Mouse (Mus musculus) embryonic facial prominence, embryonic 15.5 days (tissue): ENCODE results near the gene Cfap36. TPM values are rescaled to one million over a fixed set of nuclear protein-coding genes. Genes with fewer than 3 reads are reported as not detected.

Source experiments
- ATAC-seq: fragments of 200-750 bp; cut with Nextera tagmentation; 2 replicates; pipeline ENCODE4 v1.8.0; 2017; ENCODE audit warnings: low read depth, moderate TSS enrichment; ENCODE audit not compliant: insufficient number of reproducible peaks, low FRiP score, low TSS enrichment
- H3K27ac ChIP-seq: fragments of 300-500 bp; sonication (generic); replicated peaks from 2 replicates; pipeline ENCODE4 v1.5.1; 2015; ENCODE audit warnings: mild to moderate bottlenecking, inconsistent platforms
- H3K27me3 ChIP-seq: fragments of 300-500 bp; sonication (generic); 2 replicates; pipeline ENCODE4 v1.6.1; 2015; ENCODE audit warnings: inconsistent platforms
- H3K36me3 ChIP-seq: fragments of 300-500 bp; sonication (generic); 2 replicates; pipeline ENCODE4 v1.6.1; 2015; ENCODE audit warnings: mild to moderate bottlenecking, inconsistent platforms
- H3K4me1 ChIP-seq: fragments of 300-500 bp; sonication (generic); 2 replicates; pipeline ENCODE4 v1.6.1; 2015; ENCODE audit warnings: inconsistent platforms
- H3K4me2 ChIP-seq: fragments of 300-500 bp; sonication (generic); replicated peaks from 2 replicates; pipeline ENCODE4 v1.6.1; 2015; ENCODE audit warnings: mild to moderate bottlenecking, inconsistent platforms
- H3K4me3 ChIP-seq: fragments of 300-500 bp; sonication (generic); replicated peaks from 2 replicates; pipeline ENCODE4 v1.5.1; 2015; ENCODE audit warnings: mild to moderate bottlenecking, inconsistent platforms
- H3K9ac ChIP-seq: fragments of 300-500 bp; sonication (generic); 2 replicates; pipeline ENCODE4 v1.6.1; 2015; ENCODE audit warnings: inconsistent platforms
- H3K9me3 ChIP-seq: fragments of 300-500 bp; sonication (generic); replicated peaks from 2 replicates; pipeline ENCODE4 v1.6.1; 2016; ENCODE audit warnings: inconsistent platforms
- WGBS: fragments of 180-500 bp; shearing (Covaris S2); methylation state at CpG from one replicate; pipeline ENCODE4 v1.1.7; 2015; 5-methylcytosine and 5-hydroxymethylcytosine counted together
- polyA plus RNA-seq: library from polyadenylated mRNA; unstranded; fragments of >200 nt; fragmentation: Nextera tagmentation; extraction: Ambion mirVana; gene quantifications from 2 replicates; pipeline ENCODE4 v1.2.1, GENCODE M21; 2015

The Cfap36 gene
- polyA plus RNA-seq, 1 experiment from 2014 or later = 76.8 TPM

DNA sequence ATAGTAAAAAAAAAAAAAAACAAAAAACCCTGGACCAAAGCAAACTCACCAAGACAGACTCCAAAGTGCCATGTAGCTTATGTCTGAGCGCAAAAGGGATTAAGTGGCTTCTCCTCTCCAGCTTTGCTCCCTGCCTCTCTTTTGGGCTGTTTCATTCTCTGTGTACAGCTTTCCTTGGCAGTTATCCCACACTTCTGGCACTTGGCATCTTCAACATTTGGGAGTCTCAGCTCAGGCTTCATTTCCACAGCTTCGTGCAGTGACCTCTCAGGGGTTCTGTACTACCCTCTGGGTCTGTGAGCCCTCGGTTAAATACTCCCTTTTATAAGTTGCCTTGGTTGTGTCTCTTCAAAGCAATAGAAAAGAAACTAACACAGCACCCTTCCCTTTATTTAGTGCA is 66.6 kb downstream of the Cfap36 start:
- 75% methylated on average over 3 of the region's 3 CpGs for WGBS
- Histone ChIP-seq H3K9me3 (no peaks in the 10 kb centered on the region), H3K9ac (no peak overlapping the region), H3K27me3 (no peaks in the 10 kb centered on the region), H3K4me3 (no peak overlapping the region), H3K27ac (no peak overlapping the region), H3K36me3 (peaks cover 16% of the 10 kb centered on the region; the same call in 1 of the 2 replicates), H3K4me2 (no peak overlapping the region), H3K4me1 (no peaks in the 10 kb centered on the region)
- no peak for ATAC-seq

DNA sequence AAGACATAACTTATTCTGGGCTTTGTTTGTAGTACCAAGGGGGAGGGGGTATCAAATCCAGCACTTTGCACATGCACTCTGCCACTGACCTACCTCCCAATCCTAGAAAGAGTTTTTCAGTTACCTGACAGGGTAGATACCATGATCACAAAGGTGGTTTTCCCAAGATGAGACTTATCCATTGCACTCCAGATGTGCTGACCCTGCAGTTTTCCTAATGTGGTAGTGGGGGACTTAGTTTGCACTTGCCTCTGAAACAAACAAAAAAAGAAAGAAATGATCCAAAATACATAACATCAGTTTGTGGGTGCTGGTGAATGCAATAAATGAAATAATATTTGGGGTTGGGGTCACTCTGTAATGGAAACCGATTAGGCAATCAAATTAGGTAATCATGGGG is 67.9 kb downstream of the Cfap36 start:
- H3K27me3 ChIP-seq = no peaks in the 10 kb centered on the region
- WGBS = 96% methylated on average over 1 of the region's 1 CpGs
- ATAC-seq = no peak
- H3K27ac ChIP-seq = no peak overlapping the region
- H3K4me3 ChIP-seq = no peak overlapping the region
- no peaks in the 10 kb centered on the region for H3K9me3 ChIP-seq
- peaks cover 10% of the 10 kb centered on the region; the same call in 1 of the 2 replicates for H3K36me3 ChIP-seq
- no peak overlapping the region for H3K4me2 ChIP-seq
- no peak overlapping the region for H3K9ac ChIP-seq
- H3K4me1 ChIP-seq = no peaks in the 10 kb centered on the region

DNA sequence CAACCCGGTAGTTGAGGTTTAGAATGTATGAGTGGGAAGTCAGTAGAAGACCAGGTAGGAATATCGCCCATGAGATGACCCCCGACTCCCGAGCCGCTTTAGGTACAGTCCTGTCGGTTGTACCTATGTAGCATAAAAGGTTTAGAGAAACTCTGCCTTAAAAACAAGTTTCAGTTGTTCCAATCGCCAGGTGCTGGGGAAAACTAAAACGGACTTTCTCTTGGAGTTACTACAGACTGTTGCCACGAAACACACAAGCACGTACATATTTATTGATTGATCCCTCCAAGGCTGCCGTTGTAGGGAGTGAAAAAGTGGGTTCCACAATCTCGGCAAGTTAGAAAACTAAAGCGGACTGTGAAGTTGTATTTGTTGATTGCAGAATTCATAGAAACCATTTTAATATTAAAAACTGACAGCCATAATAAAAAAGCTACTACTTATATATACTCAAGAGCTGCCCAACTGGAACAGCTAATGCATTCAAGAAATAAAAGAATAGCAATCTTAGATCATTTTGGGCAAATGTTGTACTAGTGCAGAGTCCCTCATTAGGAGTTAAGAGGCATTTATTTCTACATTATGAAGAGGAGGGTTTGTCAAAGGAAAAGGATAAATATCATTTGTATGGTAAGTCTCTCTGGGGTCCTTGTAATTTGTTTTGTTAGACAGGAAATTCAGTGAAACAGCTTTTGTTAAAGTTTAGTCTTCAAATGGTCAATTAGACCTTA is 73.3 kb downstream of the Cfap36 start:
- H3K4me1 ChIP-seq = peaks cover 11% of the 10 kb centered on the region; the same call in 1 of the 2 replicates
- no peak for ATAC-seq
- H3K36me3 ChIP-seq = no peaks in the 10 kb centered on the region
- H3K4me2 ChIP-seq = peak overlapping the region; percentile 60
- H3K27ac ChIP-seq = peak overlapping the region; percentile 98
- WGBS = 3% methylated on average over 13 of the region's 13 CpGs
- peak overlapping the region; percentile 99 for H3K9ac ChIP-seq
- no peaks in the 10 kb centered on the region for H3K27me3 ChIP-seq
- H3K9me3 ChIP-seq = no peaks in the 10 kb centered on the region
- peak overlapping the region; percentile 97 for H3K4me3 ChIP-seq

DNA sequence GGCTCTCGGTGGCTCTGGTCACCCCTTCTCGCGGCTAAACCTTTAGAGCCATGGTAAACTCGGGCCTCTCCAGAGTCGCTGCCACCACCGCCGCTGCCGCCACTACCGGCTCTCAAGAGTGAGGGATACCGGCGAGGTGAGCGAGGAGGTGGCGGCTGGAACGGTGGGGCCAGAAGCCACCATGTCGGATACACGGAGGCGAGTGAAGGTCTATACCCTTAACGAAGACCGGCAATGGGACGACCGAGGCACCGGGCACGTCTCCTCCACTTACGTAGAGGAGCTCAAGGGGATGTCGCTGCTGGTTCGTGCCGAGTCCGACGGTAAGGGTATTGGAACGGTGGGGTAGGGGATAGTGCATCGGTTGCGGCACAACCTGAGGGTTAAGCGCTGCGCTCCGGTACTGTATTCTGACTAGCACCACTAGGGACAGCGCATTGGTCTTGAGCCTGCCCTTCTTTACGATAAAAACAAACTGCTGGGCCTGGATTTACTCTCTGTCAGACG is 74.0 kb downstream of the Cfap36 start:
- H3K9ac ChIP-seq = peak overlapping the region; percentile 99
- peak overlapping the region; percentile 98 for H3K27ac ChIP-seq
- ATAC-seq = peak; percentile 74
- H3K36me3 ChIP-seq = no peaks in the 10 kb centered on the region
- H3K4me2 ChIP-seq = peak overlapping the region; percentile 60
- H3K9me3 ChIP-seq = no peaks in the 10 kb centered on the region
- WGBS = under 1% methylated on average over 38 of the region's 38 CpGs
- H3K4me1 ChIP-seq = peaks cover 11% of the 10 kb centered on the region; the same call in 1 of the 2 replicates
- H3K4me3 ChIP-seq = peak overlapping the region; percentile 97
- H3K27me3 ChIP-seq = no peaks in the 10 kb centered on the region

DNA sequence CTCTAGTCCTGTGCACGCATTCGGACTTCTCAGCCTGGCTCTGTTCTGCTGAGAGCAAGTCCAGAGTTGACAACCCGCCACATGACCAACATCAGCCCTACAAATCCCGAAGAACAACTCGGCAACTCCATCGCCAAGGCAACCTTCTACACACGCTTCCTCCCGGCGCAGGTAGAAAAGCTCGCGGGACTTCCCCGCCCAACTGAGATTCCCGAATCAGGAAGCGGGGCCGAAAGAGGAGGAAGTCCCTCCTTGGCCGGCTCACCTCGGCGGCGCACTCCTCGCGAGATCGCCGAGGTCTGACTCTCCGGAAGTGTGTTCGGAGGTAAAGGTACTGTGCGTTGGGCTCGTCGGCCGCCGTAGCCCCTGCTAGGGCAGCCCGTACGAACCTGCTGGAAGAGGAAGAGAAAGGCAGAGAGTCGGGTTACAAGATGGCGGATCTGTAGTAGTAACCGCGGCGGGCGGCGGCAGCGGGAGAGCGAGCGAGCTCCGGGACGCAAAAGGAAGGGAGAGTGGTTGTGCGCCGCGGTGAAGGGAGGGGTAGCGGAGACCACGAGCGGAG is 74.6 kb downstream of the Cfap36 start, which contains the start of gene Ppp4r3b:
Gene Ppp4r3b, plus strand, starts transcription at position 328 of the 562 bp plus-strand sequence.
- no peaks in the 10 kb centered on the region for H3K9me3 ChIP-seq
- H3K36me3 ChIP-seq = no peaks in the 10 kb centered on the region
- H3K27ac ChIP-seq = peak within 1 kb of the TSS; percentile 98
- H3K4me3 ChIP-seq = peak within 1 kb of the TSS; percentile 97
- ATAC-seq = peak; percentile 99
- H3K4me1 ChIP-seq = peaks cover 11% of the 10 kb centered on the region; the same call in 1 of the 2 replicates
- no peaks in the 10 kb centered on the region for H3K27me3 ChIP-seq
- peak within 1 kb of the TSS; percentile 99 for H3K9ac ChIP-seq
- 0% methylated on average over 50 of the region's 50 CpGs for WGBS
- H3K4me2 ChIP-seq = peak within 1 kb of the TSS; percentile 90

DNA sequence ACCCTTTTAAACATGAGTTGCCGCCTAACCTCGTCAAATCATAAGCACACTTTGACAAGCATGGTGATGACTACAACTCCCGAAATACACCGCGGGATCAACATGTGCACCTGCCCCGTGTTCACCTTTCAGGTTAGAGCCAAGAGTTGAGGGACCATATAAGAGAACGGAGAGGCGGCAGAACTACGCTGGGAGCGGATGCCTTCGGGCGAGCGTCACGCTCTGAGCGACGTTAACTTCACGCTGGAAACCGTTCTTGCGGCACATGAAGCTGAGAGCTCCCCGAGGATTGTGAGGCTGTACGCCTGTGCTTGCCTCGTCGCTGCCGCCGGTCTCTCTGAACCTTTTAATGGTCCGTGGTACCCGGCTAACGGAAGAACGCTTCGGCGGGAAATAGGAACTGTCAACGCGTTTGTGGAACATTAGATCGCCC is 75.2 kb downstream of the Cfap36 start:
- H3K36me3 ChIP-seq = no peaks in the 10 kb centered on the region
- H3K4me2 ChIP-seq = peak overlapping the region; percentile 90
- 0% methylated on average over 34 of the region's 34 CpGs for WGBS
- peak overlapping the region; percentile 79 for H3K27ac ChIP-seq
- H3K27me3 ChIP-seq = no peaks in the 10 kb centered on the region
- H3K4me1 ChIP-seq = peaks cover 11% of the 10 kb centered on the region; the same call in 1 of the 2 replicates
- peak overlapping the region; percentile 97 for H3K4me3 ChIP-seq
- ATAC-seq = 0 out of 2 replicates have a peak, but pooled peaks have one; percentile 7
- H3K9ac ChIP-seq = peak overlapping the region; percentile 58
- no peaks in the 10 kb centered on the region for H3K9me3 ChIP-seq

Other genes with a start within 250 kb of the Cfap36 start
- 29.8 and 32.3 TPM in 2 replicates for gene Pnpt1, start 116.7 kb downstream of the Cfap36 start, polyA plus RNA-seq
- 81.1 and 89.0 TPM in 2 replicates for gene Ppp4r3b, start 74.5 kb downstream of the Cfap36 start, polyA plus RNA-seq
- 38.1 and 40.4 TPM in 2 replicates for gene Ccdc88a, start 126.2 kb upstream of the Cfap36 start, polyA plus RNA-seq